Mouse (Mus musculus): Measurements from ENCODE around the gene Myl12a.
"Not testable (repeated sequence)": the region's sequence is repeated elsewhere in the genome, so short reads cannot be mapped to it uniquely, and the experiment has no call there.

Myl12a gene

DNA sequence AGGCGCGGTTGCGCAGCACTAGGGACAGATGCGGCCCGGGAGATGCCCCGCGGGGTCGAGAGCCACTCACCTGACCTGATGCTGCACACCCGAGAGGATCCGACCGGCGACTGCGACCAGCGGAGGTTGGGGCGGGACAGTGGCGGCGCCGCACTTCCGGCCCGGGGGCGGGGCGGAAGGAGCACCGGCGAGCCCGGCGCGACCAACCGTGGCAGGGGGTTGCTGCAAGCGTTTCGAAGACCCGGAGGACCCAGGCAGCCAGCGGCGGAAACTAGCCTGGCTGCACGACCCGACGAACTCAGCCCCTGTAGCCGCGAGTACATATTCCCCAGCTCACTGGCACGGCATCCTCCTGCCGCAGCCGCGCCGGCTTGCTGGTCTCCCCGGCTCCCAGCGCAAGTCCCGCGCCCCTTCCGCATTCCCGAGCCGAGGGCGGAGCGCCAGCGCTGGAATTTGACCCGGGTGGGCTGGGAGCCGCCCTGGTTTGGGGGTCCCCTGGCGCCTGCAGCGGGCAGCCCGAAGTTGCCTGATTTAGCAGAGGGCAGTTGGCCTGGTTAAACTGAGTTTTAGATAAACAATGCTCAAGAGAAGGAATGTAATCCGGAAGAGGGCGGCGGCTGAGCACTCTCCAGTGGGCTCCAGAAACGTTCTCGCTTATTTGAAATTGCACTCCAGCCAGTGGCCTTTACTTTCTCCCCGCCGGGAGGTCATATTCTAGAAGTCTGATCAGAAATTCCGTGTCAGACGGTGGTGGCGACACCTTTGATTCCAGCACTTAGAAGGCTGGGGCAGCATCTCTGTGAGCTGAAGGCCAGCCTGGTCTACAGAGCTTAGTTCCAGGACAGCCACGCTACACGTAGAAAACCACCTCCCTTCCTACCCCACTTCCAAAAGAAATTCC is 12.0 kb downstream of the Myl12a start:
- DNase-seq (ENCODE audit: low read depth, low spot score), result peak; percentile 91

DNA sequence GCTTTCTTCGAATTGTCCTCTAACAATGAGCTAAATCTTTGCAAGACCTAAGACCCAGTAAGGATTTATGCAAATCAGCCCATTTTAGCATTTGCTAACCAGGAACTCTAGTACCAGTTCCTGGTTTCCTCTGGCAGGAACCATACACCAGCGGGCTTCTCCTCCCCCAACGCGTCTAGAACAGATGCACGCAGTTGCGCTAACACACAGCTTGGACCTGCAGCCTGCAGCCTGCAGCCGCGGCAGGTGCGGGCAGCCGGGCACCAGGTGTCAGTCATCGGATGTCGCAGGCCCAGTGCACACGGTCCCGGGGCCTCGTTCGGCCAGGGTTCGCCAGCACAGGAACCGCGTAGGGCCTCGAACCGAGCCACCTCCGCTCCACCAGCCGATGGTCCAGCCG is 12.7 kb downstream of the Myl12a start:
- peak; percentile 77 for DNase-seq (ENCODE audit: low read depth, low spot score)

DNA sequence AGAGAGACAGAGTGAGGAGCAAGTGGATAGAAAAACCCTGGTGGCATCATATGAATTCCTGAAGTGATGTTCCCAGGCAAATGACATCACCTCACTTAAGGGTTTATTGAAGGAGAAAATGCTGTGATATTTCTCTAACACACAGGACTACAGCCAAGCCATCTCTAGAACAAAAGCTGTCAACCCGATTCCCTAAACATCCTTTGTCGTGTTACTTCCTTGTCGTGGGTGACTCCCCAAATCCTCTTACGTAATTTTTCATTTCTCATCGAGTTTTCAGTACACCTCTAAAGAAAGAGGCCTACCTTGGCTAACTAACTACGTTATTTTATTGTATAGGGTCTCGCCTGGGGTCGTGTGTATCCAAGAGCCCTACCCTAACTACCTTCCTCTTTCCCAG is 13.2 kb downstream of the Myl12a start:
- no peak for DNase-seq (ENCODE audit: low read depth, low spot score)

DNA sequence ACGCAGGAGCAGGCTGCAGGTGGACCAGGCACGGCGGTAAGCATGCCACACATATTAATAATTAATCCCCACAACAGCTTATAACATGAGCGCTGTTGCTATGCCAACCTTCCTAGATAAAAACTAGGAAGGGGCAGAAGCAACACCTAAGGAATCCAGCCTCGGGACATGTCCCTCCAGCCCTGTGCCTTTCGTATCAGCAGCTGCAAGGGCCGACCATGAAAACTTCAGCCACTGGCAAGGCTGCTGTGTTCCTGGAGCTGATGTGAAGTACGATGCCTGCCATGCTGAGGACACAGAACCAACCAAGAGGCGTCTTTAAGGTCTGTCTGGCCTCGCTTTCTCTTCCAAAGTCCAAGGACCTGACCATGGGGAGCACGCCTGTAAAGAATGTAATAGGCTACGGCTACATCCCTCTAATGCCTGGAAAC is 14.3 kb downstream of the Myl12a start:
- no peak for DNase-seq (ENCODE audit: low read depth, low spot score)

DNA sequence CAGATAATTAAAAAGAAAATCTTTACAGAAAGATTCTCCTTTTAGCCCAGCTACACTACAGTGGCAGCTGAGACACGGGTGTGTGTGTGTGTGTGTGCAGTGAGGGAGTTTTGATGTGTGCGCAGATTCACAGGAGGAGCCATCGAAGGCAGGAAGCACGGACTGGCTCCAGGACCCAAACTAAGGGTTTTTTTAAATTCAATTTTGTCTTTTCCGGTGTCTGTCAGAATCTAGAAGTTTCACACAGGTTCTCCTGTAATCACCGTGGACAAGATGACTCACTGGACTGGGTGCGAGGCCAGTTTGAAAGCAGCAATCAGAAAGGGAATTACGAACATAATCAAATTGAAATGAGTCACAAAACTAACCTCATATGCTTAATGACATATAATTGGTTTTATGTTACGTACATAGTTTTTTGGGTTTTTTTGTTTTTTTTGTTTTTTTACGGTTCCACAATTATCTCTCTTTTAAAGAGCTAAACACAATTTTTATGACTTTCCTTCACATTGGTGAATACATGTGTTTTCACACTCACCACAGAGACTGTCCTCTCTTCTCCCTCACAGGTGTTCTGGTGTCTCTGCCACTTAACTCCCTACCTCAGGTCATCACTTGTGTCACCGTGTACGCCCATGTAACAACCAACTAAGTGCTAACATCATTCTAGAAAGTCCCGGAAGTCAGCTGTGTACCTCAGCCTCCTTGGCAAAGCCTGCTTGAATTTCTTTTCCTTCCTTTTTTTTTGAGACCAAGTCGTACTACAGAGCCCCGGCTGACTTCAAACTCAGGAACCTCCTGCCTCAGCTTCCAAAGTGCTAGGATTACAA is 15.6 kb downstream of the Myl12a start:
- no peak for DNase-seq (ENCODE audit: low read depth, low spot score)

DNA sequence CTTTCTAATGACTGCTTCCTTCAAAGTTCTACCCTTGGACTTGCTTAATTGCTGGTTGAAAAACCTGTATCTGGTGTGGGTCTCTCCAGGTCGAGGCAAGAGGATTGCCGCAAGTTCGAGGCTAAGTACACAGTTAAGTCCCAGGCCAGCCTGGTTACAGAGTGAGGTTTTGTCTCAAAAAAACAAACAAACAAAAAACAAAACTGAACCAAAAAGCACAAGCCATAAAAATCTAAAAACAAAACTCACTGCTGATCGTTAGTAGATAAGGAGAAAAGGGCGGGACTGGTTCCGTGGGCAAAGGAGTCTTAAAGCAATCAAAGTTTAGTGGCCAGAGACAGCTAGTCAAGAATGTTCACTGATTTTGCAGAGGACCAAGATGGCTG is 16.3 kb downstream of the Myl12a start:
- DNase-seq (ENCODE audit: low read depth, low spot score), result no peak

DNA sequence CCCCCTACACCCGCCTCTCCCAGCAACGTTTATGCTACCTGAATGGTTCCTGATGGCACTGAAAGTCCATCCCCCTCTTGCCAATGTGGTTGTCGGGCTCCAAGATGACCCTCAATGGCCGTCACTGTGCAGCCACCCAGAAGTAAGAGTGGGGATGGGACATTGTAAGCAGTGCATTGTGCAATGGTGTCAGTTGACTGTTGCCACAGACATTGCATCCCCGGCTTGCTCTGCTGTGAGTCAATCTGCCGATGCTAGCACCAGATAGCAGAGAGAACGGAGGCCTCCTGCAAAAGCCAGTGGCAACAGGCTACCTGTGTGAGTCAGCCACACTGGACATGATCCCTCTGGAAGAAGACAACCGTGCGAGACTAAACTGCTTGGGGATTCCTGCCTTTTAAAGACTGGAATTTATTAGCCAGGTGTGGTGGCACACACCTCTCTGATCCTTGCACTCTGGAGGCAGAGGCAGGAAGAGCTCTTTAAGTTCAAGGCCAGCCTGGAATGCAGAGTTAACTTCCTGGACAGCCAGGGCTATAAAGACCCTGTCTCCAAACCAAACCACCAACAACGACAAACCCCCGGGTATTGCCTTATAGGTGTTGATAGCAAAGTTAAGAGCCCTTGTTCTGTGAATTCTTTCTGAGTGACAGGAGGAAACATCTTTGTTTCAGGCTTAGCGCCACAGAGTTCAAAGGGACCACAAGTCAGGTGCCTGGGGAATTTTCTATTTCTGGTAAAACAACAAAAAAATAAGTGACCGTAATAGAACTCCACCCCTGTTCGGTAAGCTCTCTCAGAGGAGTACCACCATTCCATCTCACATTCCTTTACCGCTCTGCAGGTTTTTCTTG is 16.9 kb downstream of the Myl12a start:
- no peak for DNase-seq (ENCODE audit: low read depth, low spot score)

DNA sequence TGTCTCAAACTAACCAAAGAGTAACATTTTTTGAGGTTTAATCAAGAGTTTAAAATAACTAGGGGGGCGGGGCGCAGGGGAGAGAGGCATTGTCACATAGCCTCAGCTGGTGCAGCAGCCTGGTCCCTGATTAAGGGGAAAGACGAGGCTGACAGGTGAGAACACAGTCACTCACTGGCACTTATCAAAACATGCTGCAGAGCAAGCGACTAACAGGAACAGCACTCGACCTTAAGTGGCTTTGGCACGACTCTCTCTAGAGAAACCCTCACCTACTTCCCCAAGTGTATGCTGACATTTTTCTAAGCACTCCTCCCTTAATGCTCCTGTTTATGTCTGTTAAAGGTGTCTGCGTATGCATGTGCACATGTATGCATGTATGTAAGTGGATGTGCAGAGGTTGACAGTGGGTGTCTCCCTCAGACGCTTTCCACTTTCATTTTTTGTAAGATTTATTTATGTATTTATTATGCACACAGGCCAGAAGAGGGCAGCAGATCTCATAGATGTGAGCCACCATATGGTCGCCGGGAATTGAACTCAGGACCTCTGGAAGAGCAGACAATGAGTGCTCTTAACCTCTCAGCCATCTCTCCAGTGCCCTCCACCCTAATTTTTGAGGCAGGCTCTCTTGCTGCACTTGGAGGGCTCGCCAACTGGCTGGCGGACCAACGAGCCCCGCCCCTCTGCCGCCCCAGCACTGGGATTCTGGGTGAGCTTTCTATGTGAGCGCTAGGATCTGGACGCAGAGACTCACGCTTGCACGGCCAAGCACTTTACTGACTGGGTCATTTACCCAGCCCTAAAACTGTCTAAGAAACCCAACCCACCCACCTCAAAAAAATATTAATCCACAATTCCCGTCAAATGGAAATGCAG is 23.1 kb downstream of the Myl12a start:
- peak; percentile 43 for DNase-seq (ENCODE audit: low read depth, low spot score)

DNA sequence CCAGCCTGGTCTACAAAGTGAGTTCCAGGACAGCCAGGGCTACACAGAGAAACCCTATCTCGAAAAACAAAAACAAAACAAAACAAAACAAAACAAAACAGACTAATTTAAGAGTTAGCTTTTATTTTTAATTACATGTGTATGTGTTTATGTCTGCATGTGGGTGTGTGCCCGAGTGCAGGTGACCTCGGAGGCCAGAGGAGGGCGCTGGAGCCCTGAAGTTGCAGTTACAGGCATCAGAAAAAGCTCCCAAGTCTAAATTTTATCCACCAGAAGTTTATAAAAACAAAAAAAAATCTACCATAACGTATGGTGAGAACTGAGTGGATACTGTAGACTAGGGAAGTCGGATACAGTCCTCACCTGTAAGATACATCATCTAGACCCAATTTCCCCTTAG is 24.9 kb downstream of the Myl12a start:
- no peak for DNase-seq (ENCODE audit: low read depth, low spot score)

DNA sequence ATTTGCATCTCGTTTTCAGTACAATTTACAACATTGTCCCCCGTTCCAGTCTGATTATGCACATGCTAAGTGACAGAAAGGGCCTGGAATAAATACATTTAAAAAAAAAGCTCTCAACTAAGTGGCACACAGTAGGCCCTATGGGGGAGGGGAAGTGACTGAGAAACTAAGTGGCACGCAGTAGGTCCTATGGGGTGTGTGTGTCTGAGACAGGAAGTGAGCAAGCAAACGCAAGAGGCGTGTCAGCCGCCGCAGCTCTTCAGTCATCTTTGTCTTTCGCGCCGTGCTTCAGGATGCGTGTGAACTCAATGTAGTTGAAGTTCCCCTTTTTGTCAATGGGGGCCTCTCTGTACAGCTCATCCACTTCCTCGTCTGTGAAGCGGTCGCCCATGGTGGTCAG is 28.6 kb downstream of the Myl12a start:
- not testable (repeated sequence) for DNase-seq (ENCODE audit: low read depth, low spot score)

DNA sequence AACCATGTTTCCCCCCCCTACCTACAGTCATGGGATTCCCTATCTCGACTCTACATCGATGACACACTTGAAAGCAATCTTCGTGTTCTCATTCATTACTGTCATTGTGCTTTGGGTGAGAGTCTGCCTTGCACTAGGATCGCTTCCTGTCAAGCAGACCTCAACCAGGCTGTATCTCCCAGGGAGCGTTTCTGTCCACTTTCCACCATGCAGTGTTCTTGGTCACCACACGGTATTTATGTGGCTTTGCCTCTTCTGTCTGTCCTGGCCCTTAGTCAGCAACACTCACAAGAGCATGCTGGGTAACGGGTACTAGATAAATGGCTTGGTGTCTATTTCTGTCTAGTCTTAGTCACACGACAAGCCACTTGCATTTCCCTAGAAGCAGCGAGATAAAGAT is 29.3 kb downstream of the Myl12a start:
- no peak for DNase-seq (ENCODE audit: low read depth, low spot score)

DNA sequence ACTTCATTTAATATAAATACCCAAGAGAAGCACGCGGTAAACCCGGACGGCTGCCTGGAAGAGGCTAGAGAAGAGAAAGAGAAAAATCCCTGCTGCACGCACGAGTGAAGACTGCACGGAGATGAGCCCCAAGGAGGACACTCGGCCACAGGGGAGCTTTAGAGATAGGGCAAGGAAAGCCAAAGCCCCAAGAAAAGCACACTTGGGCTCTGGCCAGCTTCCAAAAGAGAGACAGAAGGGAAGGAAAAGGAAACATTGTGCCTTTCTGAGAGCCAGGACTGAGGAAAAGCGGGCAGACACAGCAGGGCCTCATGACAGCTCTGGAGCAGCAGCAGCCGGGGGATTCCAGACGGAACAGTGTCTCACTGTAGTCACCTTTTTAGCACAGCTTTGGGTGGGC is 31.5 kb downstream of the Myl12a start:
- no peak for DNase-seq (ENCODE audit: low read depth, low spot score)

DNA sequence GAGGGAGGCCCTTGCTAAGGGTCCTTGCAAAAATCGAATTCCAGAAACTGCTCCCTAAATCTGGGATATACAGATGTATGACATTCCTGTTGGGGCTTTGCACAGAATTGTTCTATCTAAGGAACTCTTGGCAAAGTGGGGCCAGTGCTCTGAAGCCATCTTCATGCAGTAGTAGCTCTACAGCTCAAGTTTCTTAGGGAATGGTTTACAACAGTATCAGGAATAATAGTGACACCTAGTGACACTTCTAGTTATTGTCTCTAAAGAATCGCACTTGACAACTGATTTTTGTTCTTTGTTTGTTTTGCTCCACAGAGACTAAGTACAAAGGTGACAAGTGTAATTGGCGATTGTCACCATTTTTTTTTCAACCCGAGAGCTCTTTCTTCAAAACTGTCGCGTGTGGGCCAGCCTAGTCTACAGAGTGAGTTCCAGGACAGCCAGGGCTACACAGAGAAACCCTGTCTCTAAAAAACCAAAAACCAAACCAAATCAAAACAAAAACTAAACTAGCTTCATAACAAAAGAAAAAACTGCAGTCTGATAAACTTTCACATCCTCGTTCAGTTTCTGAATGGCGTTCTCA is 34.0 kb downstream of the Myl12a start:
- peak; percentile 58 for DNase-seq (ENCODE audit: low read depth, low spot score)

DNA sequence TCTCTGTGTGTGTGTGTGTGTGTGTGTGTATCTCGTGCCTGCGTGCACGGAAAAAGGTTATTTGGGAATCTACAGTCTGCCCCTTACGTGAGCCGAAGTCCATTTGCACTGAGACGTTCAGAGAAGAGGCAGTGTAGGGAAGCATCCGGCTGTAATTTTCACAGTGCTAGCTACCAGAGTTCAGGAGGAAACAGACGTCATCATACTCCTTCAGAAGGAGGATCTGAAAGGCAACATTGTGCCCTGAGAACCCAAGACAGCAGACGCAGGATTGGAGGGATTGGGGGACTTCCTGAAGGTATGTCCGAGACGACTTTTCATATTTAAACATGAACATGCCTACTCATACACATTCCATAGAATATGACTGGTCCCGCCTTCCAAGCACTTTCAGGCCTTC is 35.0 kb downstream of the Myl12a start:
- no peak for DNase-seq (ENCODE audit: low read depth, low spot score)

DNA sequence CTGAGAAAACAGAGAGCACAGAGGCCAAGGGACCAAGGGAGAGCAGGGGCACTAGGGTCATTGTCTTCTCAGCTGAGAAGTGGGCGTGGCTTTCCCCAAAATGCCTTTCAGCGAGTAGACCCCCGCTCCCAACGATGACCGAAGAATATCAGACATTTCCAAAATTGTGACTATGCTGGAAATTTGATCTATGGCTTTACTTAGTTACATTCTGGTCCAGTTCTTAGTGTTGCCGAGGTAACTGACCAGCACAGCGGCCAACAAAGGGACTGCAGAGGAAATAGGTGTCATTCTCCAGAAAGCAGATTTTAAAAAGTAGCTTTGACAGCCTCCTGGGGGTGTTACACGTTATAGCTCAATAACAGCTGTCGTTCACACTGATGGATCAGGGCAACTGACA is 35.5 kb downstream of the Myl12a start:
- no peak for DNase-seq (ENCODE audit: low read depth, low spot score)

DNA sequence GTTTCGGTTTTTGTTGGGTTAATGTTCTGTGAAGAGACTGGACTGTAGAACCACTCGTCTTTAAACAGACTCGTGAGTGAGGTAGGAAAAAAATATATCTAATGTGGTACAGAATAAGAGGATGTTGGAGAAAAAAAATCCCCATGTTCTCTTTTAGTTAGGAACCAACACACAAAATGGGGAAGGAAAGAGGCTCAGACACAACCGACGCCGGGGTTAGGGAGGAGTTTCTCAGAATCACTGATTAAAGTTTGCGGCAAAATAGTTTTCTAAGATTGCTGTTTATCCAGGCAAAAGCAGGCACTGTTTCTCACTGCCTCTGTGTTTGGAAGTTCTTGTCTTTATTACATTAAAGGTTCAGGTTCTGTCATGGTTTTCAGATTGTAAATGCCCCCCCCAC is 36.6 kb downstream of the Myl12a start:
- DNase-seq (ENCODE audit: low read depth, low spot score), result no peak

DNA sequence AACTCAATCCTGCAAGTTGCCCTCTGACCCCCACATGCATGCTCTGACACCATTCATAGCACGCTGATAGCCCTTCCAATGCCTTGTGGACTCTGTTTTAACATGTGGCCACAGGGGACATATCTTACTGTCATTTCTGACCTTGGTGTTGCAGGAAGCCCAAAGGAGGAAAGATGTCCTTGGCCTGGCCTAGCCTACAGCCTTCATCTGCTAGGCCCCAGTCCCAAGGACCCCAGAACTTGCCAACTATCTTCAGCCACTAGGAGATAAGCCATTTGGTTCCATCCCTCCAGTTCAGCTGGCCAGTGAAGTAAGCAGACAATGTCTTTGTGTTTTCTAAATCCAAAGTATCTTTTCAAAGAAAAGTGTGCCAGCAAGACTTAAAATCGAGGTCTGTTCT is 37.4 kb downstream of the Myl12a start:
- DNase-seq (ENCODE audit: low read depth, low spot score), result no peak

DNA sequence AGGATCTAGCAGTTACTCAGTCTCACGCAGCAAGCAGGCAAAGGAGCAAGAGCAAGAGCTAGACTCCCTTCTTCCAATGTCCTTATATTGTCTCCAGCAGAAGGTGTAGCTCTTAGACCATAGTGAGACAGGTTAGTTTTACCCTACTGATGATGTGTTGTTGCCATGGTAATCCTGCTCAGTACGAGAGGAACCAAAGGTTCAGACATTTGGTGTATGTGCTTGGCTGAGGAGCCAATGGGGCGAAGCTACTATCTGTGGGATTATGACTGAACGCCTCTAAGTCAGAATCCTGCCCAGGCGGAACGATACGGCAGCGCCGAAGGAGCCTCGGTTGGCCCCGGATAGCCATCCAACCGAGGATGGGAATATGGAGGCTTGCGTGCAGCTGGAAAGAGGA is 39.1 kb downstream of the Myl12a start:
- peak; percentile 79 for DNase-seq (ENCODE audit: low read depth, low spot score)

DNA sequence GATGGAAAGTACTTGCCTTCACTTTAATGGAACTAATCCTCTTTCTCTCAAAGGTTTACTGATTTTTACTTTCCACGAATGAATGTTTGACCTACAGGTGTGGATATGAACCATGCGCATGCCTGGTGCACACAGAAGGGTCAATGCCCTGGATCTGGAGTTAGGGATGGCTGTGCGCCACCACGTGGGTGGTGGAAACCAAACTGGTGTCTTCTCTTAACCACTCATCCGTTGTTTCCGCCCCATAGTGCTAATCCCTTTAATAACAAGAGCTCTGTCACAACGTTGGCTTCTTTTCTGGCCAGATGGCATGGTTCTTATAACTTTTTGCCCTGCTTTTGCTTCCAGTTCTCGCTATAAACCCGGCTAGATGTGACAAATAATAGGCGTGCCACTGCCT is 51.4 kb downstream of the Myl12a start:
- DNase-seq (ENCODE audit: low read depth, low spot score), result no peak

DNA sequence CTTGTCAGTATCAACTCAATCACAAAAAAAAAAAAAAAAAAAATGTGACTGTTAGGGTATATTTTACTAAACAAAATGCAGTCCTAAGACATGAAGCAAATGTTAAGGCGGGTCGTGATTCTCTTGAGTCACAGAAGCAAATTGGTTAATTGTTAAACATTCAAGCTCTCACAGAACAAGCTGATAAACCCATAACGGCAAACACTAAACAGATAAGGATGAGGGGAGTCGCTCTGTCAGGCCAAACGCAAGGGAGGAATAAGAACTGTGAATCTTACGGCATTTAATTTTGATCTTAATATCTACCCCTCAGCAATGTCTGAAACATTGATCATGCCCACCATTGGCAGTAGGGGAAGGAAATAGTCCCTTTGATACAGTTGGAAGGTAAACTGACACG is 53.5 kb downstream of the Myl12a start:
- no peak for DNase-seq (ENCODE audit: low read depth, low spot score)

DNA sequence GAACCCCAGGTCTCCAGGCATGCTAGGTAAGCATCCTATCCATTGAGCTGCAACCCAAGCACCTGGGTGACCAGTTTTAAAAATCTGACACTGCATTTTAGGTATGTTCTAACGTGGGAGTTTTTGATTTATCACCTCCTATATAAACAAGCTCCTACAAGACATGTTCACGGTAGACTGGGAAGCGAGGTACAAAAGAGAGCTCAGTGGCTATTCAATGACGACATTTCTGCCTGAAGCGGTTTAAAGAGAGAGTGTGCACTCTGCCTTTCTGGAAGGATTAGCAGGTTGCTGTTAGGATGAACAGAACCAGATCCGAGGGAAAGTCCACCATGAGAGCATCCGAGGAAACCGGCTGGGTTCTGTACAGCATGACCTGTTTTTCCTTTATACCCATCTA is 54.0 kb downstream of the Myl12a start:
- DNase-seq (ENCODE audit: low read depth, low spot score), result no peak

Data from brain, adult 2 months (tissue).